Mouse (Mus musculus): Measurements from ENCODE around the gene Ifngr1.

The Ifngr1 gene

DNA sequence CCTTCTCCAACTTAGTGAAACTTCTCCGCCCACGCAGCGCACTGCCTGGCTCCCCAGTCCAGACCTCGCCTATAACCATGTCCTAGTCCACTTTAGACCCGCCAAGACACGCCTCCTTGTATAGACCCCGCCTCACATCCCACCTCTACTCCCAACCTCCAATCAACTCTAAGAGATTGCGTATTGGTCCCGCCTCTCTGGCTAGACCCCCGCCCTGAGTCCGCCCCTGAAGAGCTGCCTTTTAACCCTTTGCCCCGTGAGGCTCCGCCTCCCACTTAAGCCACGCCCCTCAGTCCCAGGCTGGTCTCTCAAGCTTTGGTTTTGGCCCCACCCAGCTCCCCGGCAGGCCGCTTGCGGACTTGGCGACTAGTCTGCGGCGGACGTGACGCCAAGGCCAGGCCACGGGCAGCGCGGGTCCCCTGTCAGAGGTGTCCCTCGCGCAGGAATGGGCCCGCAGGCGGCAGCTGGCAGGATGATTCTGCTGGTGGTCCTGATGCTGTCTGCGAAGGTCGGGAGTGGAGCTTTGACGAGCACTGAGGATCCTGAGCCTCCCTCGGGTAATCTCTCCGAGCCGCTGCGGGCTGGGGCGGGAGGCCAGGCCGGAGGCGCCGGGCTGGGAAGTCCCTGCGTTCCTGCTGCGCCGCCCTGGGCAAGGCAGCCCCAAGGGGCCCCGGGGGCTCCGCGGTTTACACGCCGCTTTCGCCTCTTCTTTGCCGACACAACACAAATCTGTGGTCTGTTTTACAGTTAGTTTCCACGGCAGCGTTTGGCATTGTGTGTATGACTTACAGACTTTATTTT lies at the start of gene Ifngr1:
Ifngr1 (plus strand) TSS at position 309 of the 801 bp plus-strand sequence.
- under 1% methylated on average over 52 of the region's 52 CpGs for WGBS

DNA sequence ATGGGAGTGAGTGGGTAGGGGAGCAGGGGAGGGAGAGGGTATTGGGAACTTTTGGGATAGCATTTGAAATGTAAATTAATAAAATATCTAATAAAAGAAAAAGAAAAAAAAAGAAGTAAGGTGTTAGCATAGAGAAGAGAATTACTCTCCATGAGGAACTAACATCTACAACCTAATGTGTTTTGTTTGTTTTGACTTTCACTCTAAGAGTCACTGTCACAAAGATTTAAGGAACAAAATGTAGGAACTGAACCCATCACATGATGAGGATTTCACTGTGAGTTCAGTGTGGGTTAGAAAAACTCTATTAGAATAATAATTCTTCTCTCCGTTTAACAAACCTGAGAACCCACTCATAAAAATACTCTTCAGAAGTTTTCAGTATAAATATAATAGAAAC lies 44.9 kb upstream of the Ifngr1 start:
- WGBS: 85% methylated on average over 1 of the region's 1 CpGs

DNA sequence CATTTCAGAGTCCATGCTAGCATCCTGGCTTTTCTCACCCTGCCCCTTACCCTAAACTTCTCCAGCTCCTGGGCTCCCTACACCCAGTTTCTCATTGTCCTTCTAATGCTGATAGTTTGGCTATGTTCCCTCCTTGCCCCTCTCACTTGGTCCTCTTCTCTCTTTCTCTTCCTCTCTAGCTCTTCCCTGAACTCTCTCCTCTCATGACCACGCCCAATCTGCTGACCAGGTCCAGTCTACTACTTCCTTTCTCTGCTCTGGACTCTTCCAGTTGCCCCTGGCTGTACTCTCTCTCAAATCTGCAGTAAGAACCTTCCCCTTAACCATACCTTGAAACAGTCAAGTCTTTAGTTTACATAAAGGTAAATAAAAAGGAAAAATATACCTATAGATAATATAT lies 43.7 kb upstream of the Ifngr1 start:
- WGBS: 81% methylated on average over 1 of the region's 1 CpGs

- 82% methylated on average over 2 of the region's 2 CpGs for WGBS
These were observed 43.3 kb upstream of the Ifngr1 start for GRCm38 (mm10) chr10:19548491-19548890.

DNA sequence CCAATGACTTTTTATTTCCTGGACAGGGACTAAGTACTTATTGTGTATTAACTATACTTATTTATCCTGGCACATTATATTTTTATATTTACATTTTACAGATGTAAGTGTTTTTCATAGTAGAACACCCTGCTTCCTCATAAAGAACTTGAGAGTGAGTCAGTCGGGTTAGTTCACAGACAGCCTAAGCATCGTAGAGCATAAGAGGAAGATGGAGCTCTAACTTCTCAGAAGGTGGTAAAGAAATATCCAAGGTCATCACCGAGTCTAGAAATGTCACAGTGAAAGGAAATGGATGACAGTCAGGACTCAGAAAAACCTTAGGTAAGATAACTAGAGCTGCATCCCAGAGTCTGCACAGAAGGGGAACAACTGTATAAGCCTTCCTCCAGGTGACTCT lies 40.2 kb upstream of the Ifngr1 start:
- WGBS: 95% methylated on average over 3 of the region's 3 CpGs

- 76% methylated on average over 2 of the region's 2 CpGs for WGBS
These were observed 37.9 kb upstream of the Ifngr1 start for GRCm38 (mm10) chr10:19553857-19554256.

- WGBS: 89% methylated on average over 4 of the region's 4 CpGs
These were observed 34.1 kb upstream of the Ifngr1 start for GRCm38 (mm10) chr10:19557696-19558095.

DNA sequence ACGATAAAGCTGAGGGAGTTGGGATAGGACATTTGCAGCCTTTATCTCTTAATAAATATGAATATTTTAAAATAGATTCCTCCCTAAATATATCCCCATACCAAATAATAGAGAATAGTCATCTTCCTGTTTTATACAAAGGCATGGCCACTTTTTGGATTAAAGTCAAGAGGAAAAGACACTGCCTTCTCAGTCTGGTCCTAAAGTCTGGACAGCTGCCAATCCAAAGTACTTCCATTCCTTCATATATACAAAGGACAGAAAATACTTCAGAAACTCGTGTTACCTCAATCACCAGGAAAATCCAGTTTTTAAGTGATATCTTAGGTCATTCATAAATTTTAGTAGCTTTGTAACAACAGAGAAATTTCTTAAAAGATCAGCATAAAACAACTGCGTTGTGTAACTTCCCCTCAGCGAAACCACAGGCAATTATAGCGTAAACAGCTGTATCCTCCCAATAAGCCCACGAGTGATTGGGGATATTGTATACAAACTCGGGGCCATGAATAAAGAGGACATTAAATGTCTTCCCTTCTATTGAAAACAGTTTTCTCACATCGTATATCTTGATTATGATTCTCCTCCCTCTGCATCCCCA lies 32.1 kb upstream of the Ifngr1 start:
- 71% methylated on average over 8 of the region's 8 CpGs for WGBS

- 93% methylated on average over 3 of the region's 3 CpGs for WGBS
These were observed 29.2 kb upstream of the Ifngr1 start for GRCm38 (mm10) chr10:19562598-19562997.

GRCm38 (mm10) chr10:19563443-19563861 lies 28.3 kb upstream of the Ifngr1 start:
- 31% methylated on average over 1 of the region's 1 CpGs for WGBS

DNA sequence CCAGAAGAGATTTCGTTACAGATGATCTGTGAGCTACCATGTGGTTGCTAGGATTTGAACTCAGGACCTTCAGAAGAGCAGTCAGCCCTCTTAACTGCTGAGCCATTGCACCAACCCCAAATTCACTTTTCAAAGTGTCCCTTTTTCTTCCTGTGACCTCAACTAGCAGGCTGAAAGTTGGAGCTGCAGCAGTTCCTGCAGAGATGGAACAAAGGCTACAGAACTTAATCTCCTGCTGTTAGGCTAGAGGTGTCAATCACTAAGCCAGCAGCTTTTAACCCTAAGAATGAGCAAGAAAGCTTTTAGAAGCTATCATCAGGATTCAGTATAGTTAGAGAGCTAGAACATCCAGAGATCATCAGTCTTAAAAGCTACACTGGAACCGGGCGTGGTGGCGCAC lies 24.3 kb upstream of the Ifngr1 start:
- WGBS: 98% methylated on average over 4 of the region's 4 CpGs

GRCm38 (mm10) chr10:19570288-19570687 lies 21.5 kb upstream of the Ifngr1 start:
- 58% methylated on average over 4 of the region's 4 CpGs for WGBS

DNA sequence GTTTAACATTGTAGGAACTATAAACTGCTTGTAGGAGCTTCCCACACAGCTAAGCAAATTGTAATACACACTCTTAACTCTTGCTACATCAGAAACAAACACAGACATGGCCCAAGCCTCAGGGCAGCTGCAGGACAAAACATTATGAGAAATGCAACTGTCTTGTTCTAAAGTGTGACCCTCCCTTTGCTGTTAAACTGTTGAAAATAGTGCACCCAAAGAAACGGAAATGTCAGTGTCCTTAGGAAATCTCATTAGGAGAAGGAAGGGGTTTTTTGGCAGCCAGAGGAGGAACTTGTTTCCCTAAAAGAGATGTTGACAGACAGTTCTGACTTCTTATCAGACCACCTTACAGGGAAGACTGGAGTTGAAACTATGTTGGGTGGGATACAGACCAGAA lies 21.0 kb upstream of the Ifngr1 start:
- WGBS: 70% methylated on average over 1 of the region's 1 CpGs

DNA sequence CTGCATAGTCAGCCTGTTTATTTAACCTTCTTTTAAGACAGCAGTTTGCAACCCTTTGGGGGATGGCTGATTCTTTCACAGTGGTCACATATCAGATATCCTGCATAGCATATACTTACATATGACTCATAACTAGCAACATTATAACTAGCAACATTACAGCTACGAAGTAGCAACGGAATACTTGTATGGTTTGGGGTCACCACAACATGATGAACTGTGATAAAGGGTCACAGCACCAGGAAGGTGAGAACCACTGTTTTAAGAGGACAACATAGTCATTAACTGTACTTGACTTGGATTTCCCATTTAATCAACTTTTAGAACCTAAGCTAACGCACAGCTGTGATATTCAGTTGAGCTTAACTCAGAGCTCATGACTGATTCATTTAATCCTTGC lies 14.2 kb upstream of the Ifngr1 start:
- WGBS: 98% methylated on average over 3 of the region's 3 CpGs

GRCm38 (mm10) chr10:19578001-19578400 lies 13.7 kb upstream of the Ifngr1 start:
- 69% methylated on average over 6 of the region's 6 CpGs for WGBS

DNA sequence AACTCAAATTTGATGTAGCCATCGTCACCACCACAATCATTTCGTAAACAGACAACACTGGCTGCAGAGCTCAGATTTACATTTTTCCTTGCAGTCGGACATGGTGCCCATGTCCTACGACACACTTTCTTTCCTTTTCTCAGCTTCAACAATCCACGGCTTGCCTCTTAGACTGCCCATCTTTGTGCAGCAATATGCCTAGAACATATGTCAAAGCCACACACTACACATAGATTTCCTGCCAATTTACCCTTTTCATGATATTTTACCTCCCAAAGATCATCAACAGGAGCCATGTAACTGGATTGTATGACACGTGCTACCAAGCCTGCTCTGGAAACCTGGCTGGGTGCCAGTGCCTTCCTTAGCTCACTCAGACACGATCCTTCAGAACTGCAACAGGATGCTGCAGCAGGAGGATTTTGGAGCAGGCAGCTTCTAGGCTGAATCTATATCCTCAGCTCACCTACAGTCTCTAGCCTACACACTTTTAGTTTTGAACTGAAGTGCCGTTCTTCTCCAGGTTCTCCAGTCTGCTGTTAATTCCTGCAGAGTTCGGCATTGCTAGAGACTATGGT lies 13.3 kb upstream of the Ifngr1 start:
- WGBS: 39% methylated on average over 9 of the region's 9 CpGs

DNA sequence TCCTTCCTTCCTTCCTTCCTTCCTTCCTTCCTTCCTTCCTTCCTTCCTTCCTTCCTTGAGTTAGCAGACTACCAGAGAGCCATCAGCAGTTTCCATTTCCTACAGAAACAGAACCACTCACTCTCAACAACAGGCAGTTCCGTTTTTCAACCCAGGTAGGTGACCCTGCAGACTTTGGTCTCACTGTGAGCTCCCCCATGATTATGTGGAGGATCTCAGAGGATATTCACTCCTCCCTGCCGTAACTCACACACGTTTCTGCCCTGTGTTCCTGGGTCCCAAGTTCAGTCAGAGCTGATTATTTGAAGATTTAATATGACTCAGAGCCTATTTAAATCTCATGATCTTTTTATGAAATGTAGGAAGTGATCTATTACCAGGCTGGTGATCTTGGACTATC lies 11.1 kb upstream of the Ifngr1 start:
- 80% methylated on average over 3 of the region's 3 CpGs for WGBS

GRCm38 (mm10) chr10:19581844-19582582 lies 9.7 kb upstream of the Ifngr1 start:
- WGBS: 78% methylated on average over 9 of the region's 9 CpGs

DNA sequence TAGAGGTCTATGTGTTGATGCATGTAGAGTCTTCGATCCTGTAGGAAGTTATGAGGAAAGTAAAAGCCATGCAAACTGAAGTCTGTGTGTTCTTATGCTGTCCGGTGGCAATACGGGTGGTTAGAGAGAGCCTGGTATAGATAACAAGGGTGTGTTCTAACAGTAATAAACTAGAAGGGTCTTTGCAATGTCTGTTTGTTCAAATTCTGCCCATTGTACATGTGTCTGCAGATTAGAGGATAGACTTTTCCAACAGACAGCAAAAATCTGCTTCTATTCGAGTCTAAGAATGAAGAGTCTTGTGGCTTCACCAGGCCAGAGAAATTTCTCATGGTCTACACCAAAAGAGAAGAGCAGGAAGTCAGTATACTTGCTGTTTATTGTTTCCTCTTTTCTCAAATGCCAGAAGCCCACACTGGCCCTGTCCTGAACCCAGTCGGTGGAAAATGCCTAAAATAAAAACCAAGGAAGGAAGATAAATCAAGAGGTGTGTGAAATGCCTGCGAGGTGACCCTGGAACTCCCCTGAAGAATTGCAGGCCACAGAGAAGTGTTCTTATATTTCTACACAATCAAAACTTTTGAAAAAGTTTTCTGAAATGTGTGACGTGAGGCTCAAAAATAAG lies 8.8 kb upstream of the Ifngr1 start:
- WGBS: 82% methylated on average over 7 of the region's 7 CpGs

- WGBS: 59% methylated on average over 2 of the region's 2 CpGs
These were observed 7.7 kb upstream of the Ifngr1 start for GRCm38 (mm10) chr10:19584064-19584463.

- 95% methylated on average over 1 of the region's 1 CpGs for WGBS
These were observed 6.9 kb upstream of the Ifngr1 start for GRCm38 (mm10) chr10:19584846-19585245.

GRCm38 (mm10) chr10:19585860-19586259 lies 5.9 kb upstream of the Ifngr1 start:
- 95% methylated on average over 5 of the region's 5 CpGs for WGBS
